Mouse (Mus musculus) 416B (cell line): ENCODE data around the gene Vps41.

ENCODE experiments used
- DNase-seq: peaks from one replicate; pipeline ENCODE4 v3.0.0; 2011; ENCODE audit warnings: low read depth

The Vps41 gene

DNA sequence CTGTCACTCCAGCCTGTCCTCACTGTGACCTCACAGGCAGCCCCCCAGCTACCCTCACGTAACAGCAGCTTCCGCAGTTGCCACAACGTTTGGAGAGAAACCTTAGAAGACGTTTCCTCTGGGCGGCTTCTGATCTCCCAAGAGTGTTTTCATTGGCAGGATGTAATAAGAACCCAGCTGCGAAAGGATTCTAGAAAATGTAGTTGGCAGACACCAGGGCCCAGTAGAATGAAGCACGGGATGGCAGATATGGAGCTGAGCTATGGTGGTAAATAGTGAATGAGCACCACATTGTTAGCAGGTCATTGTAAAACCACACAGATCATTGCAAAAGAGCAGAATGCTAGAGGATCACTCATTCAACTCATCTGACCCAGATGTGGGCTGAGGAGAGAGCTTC, 158.2 kb downstream of the Vps41 start:
- no peak for DNase-seq

DNA sequence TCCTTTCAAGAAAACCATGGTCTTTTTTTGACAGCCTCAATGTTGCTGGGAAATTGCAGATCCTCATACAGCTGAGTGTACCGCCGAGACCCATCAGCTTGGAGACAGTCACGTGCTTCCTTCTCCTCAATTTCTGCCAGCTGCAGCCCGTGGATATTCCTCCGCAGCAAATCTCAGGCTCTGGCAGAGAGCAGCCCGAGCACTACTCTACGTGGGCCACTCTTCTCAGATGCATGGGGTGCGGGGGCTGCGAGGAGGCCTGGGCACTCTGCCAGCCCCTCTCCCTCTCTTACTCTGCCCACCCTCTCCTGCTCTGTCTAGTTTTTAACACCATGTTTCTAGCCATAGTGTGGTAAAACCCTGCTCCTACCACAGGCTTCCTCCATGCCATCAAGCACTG, 175.8 kb downstream of the Vps41 start:
- DNase-seq, result no peak

DNA sequence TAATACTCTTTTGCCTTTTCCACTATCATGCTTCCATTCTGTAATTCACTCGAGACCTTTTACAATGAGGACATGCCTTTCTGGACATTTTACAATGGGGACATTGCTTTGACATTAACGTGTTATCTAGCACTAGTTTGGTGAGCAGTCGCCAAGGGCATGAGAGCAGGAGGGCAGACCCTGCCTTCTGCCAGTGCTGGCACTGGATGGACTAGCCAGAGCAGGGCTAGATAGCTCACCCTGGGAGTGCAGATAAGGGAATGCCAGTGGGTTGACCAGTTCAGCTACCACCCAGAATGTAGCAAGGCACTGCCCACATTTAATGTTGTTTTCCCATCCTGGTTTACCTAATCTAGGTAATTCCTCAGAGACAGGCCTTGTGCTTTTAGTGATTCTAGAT, 179.7 kb downstream of the Vps41 start:
- DNase-seq, result no peak

DNA sequence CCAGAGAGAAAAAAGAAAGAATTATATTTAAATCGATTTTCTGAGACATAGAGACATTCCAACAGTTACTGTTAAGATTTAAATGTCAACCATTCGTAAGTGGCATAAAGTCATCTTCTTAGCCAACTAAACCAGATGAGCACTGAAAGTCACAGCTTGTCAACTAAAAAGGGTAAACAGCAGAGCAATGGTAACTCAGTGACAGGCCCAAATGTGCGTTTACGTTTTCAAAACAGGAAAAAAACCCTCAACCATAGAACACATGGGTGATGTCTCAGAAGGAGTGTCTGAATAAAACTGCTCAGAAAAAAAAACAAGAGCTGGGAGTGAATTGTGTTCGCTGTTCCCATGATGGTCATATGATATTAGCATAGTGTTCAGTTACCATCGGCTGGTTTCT, 186.5 kb downstream of the Vps41 start:
- DNase-seq, result no peak

- no peak for DNase-seq
Observed at GRCm38 (mm10) chr13:18914774-18915173, 197.7 kb downstream of the Vps41 start.
